Mouse (Mus musculus): Measurements from ENCODE around the gene H2-Q7. TPM values are rescaled to one million over a fixed set of nuclear protein-coding genes. Genes with fewer than 3 reads are reported as not detected.
A peak's percentile ranks its signal among the peaks of the same experiment; 100 is the strongest.
"Not testable (repeated sequence)": the region's sequence is repeated elsewhere in the genome, so short reads cannot be mapped to it uniquely, and the experiment has no call there.

The H2-Q7 gene
- polyA plus RNA-seq, 1 experiment from 2014 or later, result 2.8 TPM

- H3K9ac ChIP-seq; H3K27ac ChIP-seq; H3K27me3 ChIP-seq (ENCODE audit: control insufficient read depth, insufficient read depth, low read length); DNase-seq (ENCODE audit: low spot score); H3K9me3 ChIP-seq (ENCODE audit: control insufficient read depth, low read length); H3K4me2 ChIP-seq (replicated peaks); H3K36me3 ChIP-seq (replicated peaks; ENCODE audit: control insufficient read depth, insufficient read depth); ATAC-seq (ENCODE audit: low FRiP score); H3K4me3 ChIP-seq (replicated peaks; ENCODE audit: low read length); H3K4me1 ChIP-seq (replicated peaks; ENCODE audit: control insufficient read depth, insufficient read depth, low read length): not testable (repeated sequence)
- no CpG with 5 or more reads among the region's 1 CpGs for WGBS
Observed at GRCm38 (mm10) chr17:35458247-35458646, 19.3 kb downstream of the H2-Q7 start.

- H3K27ac ChIP-seq; H3K9ac ChIP-seq; H3K27me3 ChIP-seq (ENCODE audit: control insufficient read depth, insufficient read depth, low read length); H3K36me3 ChIP-seq (replicated peaks; ENCODE audit: control insufficient read depth, insufficient read depth); H3K4me2 ChIP-seq (replicated peaks); DNase-seq (ENCODE audit: low spot score); H3K4me3 ChIP-seq (replicated peaks; ENCODE audit: low read length); H3K4me1 ChIP-seq (replicated peaks; ENCODE audit: control insufficient read depth, insufficient read depth, low read length); H3K9me3 ChIP-seq (ENCODE audit: control insufficient read depth, low read length): not testable (repeated sequence)
- 50% methylated on average over 3 of the region's 9 CpGs for WGBS
- peak; percentile 69; the same call in 1 of the 2 replicates for ATAC-seq (ENCODE audit: low FRiP score)
Observed at GRCm38 (mm10) chr17:35460513-35461341, 21.8 kb downstream of the H2-Q7 start.

- ATAC-seq (ENCODE audit: low FRiP score), result not testable (repeated sequence)
Observed at GRCm38 (mm10) chr17:35465651-35466050, 26.7 kb downstream of the H2-Q7 start.

GRCm38 (mm10) chr17:35468936-35469335 is 30.0 kb downstream of the H2-Q7 start:
- not testable (repeated sequence) for H3K9me3 ChIP-seq (ENCODE audit: control insufficient read depth, low read length); H3K4me2 ChIP-seq (replicated peaks); H3K4me3 ChIP-seq (replicated peaks; ENCODE audit: low read length); ATAC-seq (ENCODE audit: low FRiP score); H3K9ac ChIP-seq; H3K27ac ChIP-seq; H3K36me3 ChIP-seq (replicated peaks; ENCODE audit: control insufficient read depth, insufficient read depth); DNase-seq (ENCODE audit: low spot score); H3K4me1 ChIP-seq (replicated peaks; ENCODE audit: control insufficient read depth, insufficient read depth, low read length)
- peaks cover 22% of the 10 kb centered on the region for H3K27me3 ChIP-seq (ENCODE audit: control insufficient read depth, insufficient read depth, low read length)
- WGBS, result 53% methylated on average over 3 of the region's 3 CpGs

More at GRCm38 (mm10) chr17:35465651-35466050, 26.7 kb downstream of the H2-Q7 start:
- not testable (repeated sequence) for H3K4me2 ChIP-seq (replicated peaks); H3K9me3 ChIP-seq (ENCODE audit: control insufficient read depth, low read length); H3K27ac ChIP-seq; H3K36me3 ChIP-seq (replicated peaks; ENCODE audit: control insufficient read depth, insufficient read depth); H3K4me1 ChIP-seq (replicated peaks; ENCODE audit: control insufficient read depth, insufficient read depth, low read length); H3K4me3 ChIP-seq (replicated peaks; ENCODE audit: low read length); H3K9ac ChIP-seq
- H3K27me3 ChIP-seq (ENCODE audit: control insufficient read depth, insufficient read depth, low read length), result peaks cover 19% of the 10 kb centered on the region
- peak; percentile 42 for DNase-seq (ENCODE audit: low spot score)
- 7% methylated on average over 8 of the region's 8 CpGs for WGBS

- H3K9me3 ChIP-seq (ENCODE audit: control insufficient read depth, low read length), result no peaks in the 10 kb centered on the region
- peak within 1 kb of the TSS; percentile 61 for H3K4me2 ChIP-seq (replicated peaks)
- WGBS, result under 1% methylated on average over 75 of the region's 80 CpGs
- H3K36me3 ChIP-seq (replicated peaks; ENCODE audit: control insufficient read depth, insufficient read depth), result no peaks in the 10 kb centered on the region
- no peak within 1 kb of the TSS for H3K27ac ChIP-seq
- H3K4me3 ChIP-seq (replicated peaks; ENCODE audit: low read length), result peak within 1 kb of the TSS; percentile 41
- peaks cover 22% of the 10 kb centered on the region for H3K27me3 ChIP-seq (ENCODE audit: control insufficient read depth, insufficient read depth, low read length)
- 0 out of 2 replicates have a peak, but pooled peaks cover 8% of the 10 kb centered on the region for H3K4me1 ChIP-seq (replicated peaks; ENCODE audit: control insufficient read depth, insufficient read depth, low read length)
- DNase-seq (ENCODE audit: low spot score) (no peak), ATAC-seq (ENCODE audit: low FRiP score) (no peak; the same call in 1 of the 2 replicates)
- H3K9ac ChIP-seq, result peak within 1 kb of the TSS; percentile 39
Observed at GRCm38 (mm10) chr17:35469842-35470751, 31.1 kb downstream of the H2-Q7 start, which contains the start of gene H2-Q10. H2-Q10 (plus strand) TSS chr17:35470089.

- ATAC-seq (ENCODE audit: low FRiP score), result no peak
- peak; percentile 82 for DNase-seq (ENCODE audit: low spot score)
- Histone ChIP-seq H3K4me1 (replicated peaks; ENCODE audit: control insufficient read depth, insufficient read depth, low read length) (no peaks in the 10 kb centered on the region), H3K27ac (no peak overlapping the region), H3K4me3 (replicated peaks; ENCODE audit: low read length) (no peak overlapping the region), H3K4me2 (replicated peaks) (no peak overlapping the region), H3K9ac (no peak overlapping the region), H3K9me3 (ENCODE audit: control insufficient read depth, low read length) (no peaks in the 10 kb centered on the region), H3K27me3 (ENCODE audit: control insufficient read depth, insufficient read depth, low read length) (no peaks in the 10 kb centered on the region), H3K36me3 (replicated peaks; ENCODE audit: control insufficient read depth, insufficient read depth) (no peaks in the 10 kb centered on the region)
- WGBS, result under 1% methylated on average over 9 of the region's 9 CpGs
Observed at GRCm38 (mm10) chr17:35484066-35484465, 45.1 kb downstream of the H2-Q7 start.

- ATAC-seq (ENCODE audit: low FRiP score) (no peak), DNase-seq (ENCODE audit: low spot score) (peak; percentile 21)
- H3K9ac ChIP-seq, result no peak overlapping the region
- WGBS, result 24% methylated on average over 4 of the region's 4 CpGs
- H3K36me3 ChIP-seq (replicated peaks; ENCODE audit: control insufficient read depth, insufficient read depth), result no peaks in the 10 kb centered on the region
- H3K4me2 ChIP-seq (replicated peaks), result no peak overlapping the region
- H3K4me1 ChIP-seq (replicated peaks; ENCODE audit: control insufficient read depth, insufficient read depth, low read length), result no peaks in the 10 kb centered on the region
- no peak overlapping the region for H3K27ac ChIP-seq
- no peaks in the 10 kb centered on the region for H3K9me3 ChIP-seq (ENCODE audit: control insufficient read depth, low read length)
- H3K27me3 ChIP-seq (ENCODE audit: control insufficient read depth, insufficient read depth, low read length), result no peaks in the 10 kb centered on the region
- H3K4me3 ChIP-seq (replicated peaks; ENCODE audit: low read length), result no peak overlapping the region
Observed at GRCm38 (mm10) chr17:35485702-35486101, 46.7 kb downstream of the H2-Q7 start.

GRCm38 (mm10) chr17:35486726-35487125 is 47.8 kb downstream of the H2-Q7 start:
- DNase-seq (ENCODE audit: low spot score) (no peak), ATAC-seq (ENCODE audit: low FRiP score) (no peak)
- Histone ChIP-seq H3K27ac (no peak overlapping the region), H3K9ac (no peak overlapping the region), H3K4me3 (replicated peaks; ENCODE audit: low read length) (no peak overlapping the region), H3K36me3 (replicated peaks; ENCODE audit: control insufficient read depth, insufficient read depth) (no peaks in the 10 kb centered on the region), H3K9me3 (ENCODE audit: control insufficient read depth, low read length) (no peaks in the 10 kb centered on the region), H3K4me1 (replicated peaks; ENCODE audit: control insufficient read depth, insufficient read depth, low read length) (no peaks in the 10 kb centered on the region), H3K4me2 (replicated peaks) (no peak overlapping the region), H3K27me3 (ENCODE audit: control insufficient read depth, insufficient read depth, low read length) (no peaks in the 10 kb centered on the region)
- 60% methylated on average over 10 of the region's 10 CpGs for WGBS

- no peak overlapping the region for H3K4me2 ChIP-seq (replicated peaks)
- H3K36me3 ChIP-seq (replicated peaks; ENCODE audit: control insufficient read depth, insufficient read depth), result no peaks in the 10 kb centered on the region
- no peak overlapping the region for H3K9ac ChIP-seq
- DNase-seq (ENCODE audit: low spot score) (no peak), ATAC-seq (ENCODE audit: low FRiP score) (no peak)
- WGBS, result 95% methylated on average over 2 of the region's 2 CpGs
- no peaks in the 10 kb centered on the region for H3K4me1 ChIP-seq (replicated peaks; ENCODE audit: control insufficient read depth, insufficient read depth, low read length)
- H3K4me3 ChIP-seq (replicated peaks; ENCODE audit: low read length), result no peak overlapping the region
- H3K27me3 ChIP-seq (ENCODE audit: control insufficient read depth, insufficient read depth, low read length), result no peaks in the 10 kb centered on the region
- no peak overlapping the region for H3K27ac ChIP-seq
- H3K9me3 ChIP-seq (ENCODE audit: control insufficient read depth, low read length), result no peaks in the 10 kb centered on the region
Observed at GRCm38 (mm10) chr17:35488041-35488440, 49.1 kb downstream of the H2-Q7 start.

Data from hindbrain, embryonic 14.5 days (tissue).